Mouse (Mus musculus): ENCODE measurements around the gene Rorc.

Rorc gene

DNA sequence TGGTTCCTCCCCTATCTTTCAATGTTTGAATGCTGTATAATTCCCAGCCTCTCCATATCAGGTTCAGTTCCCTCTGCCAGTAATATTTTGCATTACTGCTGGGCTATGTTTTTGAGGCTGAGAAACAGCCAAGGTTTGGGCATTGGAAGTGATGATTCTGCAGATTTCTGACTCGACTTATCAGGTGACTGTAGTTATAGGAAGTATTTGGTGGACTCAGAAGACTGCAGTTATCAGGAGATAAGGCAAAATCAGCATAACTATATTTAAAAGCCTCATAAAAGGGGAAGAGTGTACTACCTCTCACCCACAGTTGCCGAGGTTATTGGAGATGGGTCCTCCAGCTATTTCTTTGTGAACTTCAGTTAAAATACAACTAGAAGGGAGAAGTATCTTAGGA is 58.4 kb downstream of the Rorc start:
- DNase-seq (ENCODE audit: low spot score) = no peak

DNA sequence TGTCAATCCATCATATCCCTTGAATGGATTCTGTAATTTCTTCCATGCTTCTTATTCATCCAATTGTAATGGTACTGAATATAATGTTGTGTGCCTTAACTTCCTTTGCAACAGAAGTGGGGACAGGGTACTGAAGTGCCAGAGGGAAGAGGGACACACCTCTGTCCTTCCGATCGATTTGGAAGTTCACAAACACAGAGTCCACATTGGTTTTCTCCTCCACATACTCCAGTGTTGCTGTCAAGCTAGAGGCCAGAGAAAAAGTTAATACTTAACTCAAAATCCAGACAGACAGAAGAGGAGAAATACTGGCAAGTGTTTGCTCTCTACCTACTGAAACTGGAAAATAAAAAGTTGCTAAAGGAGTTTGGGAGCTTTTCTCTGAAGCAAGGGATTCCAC is 61.7 kb downstream of the Rorc start:
- no peak for DNase-seq (ENCODE audit: low spot score)

DNA sequence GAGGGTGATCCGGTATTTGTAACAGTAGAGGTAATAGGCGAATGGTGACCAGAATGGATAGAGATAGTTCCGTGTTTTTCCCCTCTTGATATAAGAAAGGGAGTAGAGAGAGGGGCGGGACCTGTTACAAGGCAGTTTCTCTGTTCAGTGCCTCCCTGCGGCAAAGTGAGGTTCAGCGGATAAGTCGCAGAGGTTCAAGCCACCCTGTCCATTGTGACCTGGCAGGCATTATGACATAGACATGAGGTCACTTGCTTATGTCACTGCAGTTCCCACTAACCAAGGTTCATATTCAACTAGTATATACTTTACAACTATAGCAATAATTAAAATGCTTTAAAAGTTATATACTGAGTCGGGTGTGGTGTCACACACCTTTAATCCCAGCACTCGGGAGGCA is 63.8 kb downstream of the Rorc start:
- no peak for DNase-seq (ENCODE audit: low spot score)

DNA sequence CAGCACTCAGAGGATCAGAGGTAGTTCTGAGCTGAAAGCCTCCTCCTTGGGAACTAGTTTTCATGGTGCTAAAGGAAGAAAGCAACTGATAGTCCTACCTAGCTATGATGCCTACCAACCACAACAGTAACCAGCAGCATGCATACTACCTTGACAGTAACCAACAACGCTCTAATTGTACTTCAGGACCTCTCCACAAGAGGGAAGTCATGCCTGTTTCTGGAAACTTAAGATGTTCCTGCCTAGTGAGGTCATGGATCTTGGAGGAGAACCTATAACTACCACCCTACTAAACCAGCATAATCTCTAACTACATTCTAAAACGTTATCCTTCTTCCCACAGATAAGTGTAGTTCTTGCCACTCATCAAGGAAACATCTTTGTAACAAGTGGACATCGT is 68.6 kb downstream of the Rorc start:
- DNase-seq (ENCODE audit: low spot score) = peak; percentile 66

DNA sequence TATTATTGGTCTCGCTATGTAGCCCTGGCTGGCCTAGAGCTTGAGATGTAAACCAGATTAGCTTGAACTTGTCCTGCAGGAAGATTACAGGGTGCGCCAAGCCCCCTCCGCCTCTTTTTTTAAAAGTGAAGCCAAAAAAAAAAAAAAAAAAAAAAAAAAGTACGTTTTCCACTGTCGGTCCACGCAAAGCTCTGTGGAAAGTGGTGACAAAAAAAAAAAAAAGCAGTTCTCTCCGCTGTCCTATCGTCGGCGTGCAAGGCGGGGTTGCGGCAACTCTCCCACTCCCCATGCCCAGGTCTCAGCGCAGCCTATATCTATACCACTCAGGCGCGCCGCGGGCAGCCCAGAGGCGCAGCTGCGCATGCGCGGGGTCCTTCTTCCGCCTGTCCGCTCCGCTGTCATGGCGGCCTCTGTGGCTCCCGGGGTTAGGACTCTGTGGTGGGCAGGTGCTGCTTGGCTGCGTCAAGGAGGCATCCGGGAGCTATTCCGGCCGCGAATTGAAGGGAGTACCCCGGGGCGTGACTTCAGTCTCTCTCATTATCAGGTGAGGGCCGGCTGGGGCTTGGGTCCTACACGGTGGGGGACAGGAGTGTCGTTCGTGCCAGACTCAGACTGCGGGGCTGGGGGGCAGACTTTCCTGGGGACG is 70.5 kb downstream of the Rorc start, which contains the start of gene Mrpl9:
Mrpl9 (plus strand) TSS at position 368 of the 646 bp plus-strand sequence.
- peak; percentile 96 for DNase-seq (ENCODE audit: low spot score)

DNA sequence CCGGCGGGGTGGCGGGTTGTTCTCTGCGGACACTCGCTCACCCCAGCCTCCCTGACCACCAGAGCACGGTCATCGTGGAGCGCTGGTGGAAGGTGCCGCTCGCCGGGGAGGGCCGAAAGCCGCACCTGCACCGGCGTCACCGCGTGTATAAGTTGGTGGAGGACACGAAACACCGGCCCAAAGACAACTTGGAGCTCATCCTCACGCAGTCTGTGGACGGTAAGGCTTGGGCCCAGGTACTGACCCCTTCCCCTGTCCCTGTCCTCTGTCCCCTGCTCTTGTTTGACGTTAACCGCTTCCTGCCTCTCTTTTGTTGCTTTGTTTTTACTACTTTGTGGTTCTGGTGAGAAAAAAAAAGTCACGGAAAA is 71.0 kb downstream of the Rorc start, which contains the start of gene Oaz3:
Oaz3 (minus strand) TSS at position 319 of the 368 bp plus-strand sequence.
- no peak for DNase-seq (ENCODE audit: low spot score)
